Mouse (Mus musculus) small intestine, adult 2 months (tissue): ENCODE results near the gene Fer.

Source experiments
- CTCF ChIP-seq: fragments of 200-500 bp; IDR thresholded peaks from 2 replicates; pipeline ENCODE4 v1.5.1; 2012; ENCODE audit warnings: low read depth, mild to moderate bottlenecking, control low read depth, inconsistent platforms, low read length, moderate library complexity, mixed read lengths; ENCODE audit not compliant: insufficient replicate concordance, insufficient read length; ENCODE audit errors: extremely low read depth
- POLR2A ChIP-seq: fragments of 200-500 bp; IDR thresholded peaks from 2 replicates; pipeline ENCODE4 v1.6.1; 2012; ENCODE audit warnings: low read depth, mild to moderate bottlenecking, control low read depth, inconsistent platforms, low read length, moderate library complexity

DNA sequence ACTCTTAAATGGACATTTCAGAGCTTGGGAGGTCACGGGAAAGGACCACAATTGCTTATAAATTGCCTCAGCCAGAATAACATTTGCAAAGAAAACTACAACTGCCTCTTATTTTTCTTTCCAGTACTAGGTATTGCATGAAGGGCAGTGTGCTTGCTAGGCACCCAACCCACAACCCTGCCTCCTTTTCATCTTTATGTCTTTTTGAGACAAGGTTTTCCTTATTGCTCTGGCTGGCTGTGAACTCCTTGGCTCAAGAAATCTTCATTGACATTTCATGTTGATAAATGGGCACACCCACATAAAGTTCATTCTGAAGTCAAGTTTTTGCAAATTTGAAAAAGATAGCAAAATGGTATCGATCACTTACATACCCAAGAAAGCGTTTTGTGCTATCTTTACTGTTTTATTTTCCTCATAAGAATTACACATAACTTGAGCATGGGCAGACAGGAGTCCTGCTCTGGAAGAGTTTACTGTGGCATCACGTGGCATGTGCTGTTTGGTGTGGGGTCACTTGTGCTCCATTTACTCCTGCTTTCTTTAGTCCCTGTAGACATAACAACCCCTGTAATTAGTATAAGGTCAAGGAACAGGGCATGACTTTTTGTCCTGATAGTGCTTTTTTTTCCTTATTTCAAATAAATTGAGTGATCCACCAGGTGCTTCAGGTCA is 142.8 kb downstream of the Fer start:
- TF ChIP-seq POLR2A: no peak
- TF ChIP-seq CTCF: no peak
